Comparison of ENCODE assay signal across 18 mouse cellular contexts in the genomic region with DNA sequence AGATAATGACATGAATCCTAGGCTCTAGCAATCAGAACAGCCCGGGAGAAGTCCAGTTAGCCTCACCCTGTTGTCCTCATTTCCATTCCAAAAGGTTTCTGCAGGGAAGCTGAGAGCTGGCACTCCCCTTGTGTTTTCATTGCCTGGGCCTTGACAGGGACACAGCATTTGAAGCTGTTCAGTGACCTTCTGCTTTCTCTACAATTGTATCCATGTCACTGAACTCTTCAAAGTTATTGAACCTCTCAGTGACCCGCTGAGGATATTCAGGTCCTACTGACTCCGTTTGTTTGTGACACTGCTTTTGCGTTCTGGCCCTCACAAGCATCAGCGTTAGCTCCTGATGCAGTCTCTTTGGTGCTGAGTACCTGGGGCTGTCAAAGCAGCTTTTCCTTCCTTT.
DNase-seq lines count a peak whose midpoint lies in the region; ATAC-seq and TF ChIP-seq lines count a peak whose summit lies in the region.
"Had no signal": no experiment of that assay in that cellular context is flagged by ENCODE, and none has a peak within 500 bp of the region (broad histone marks: within the 10 kb centered on the region; RNA-seq: fewer than 3 reads in every experiment).

No protein-coding gene starts in this region.

- peaks cover 5% of the 10 kb centered on the region; the same call in 1 of the 2 replicates for H3K36me3 ChIP-seq in midbrain, embryonic 12.5 days
- H3K36me3 ChIP-seq in midbrain, embryonic 15.5 days (replicated peaks): no peaks in the 10 kb centered on the region; the same call in 1 of the 2 replicates
- H3K36me3 ChIP-seq in hindbrain, embryonic 13.5 days: peaks cover 18% of the 10 kb centered on the region
- H3K36me3 ChIP-seq in neural tube, embryonic 15.5 days: peaks cover 18% of the 10 kb centered on the region

- no peak overlapping the region for H3K4me3 ChIP-seq in midbrain, embryonic 12.5 days
- no peak overlapping the region for H3K4me3 ChIP-seq in midbrain, embryonic 15.5 days
- no peak overlapping the region for H3K4me3 ChIP-seq in hindbrain, embryonic 13.5 days
- H3K4me3 ChIP-seq in neural tube, embryonic 15.5 days (replicated peaks): no peak overlapping the region
- H3K4me3 ChIP-seq: heart, embryonic 10.5 days had no signal

- no peak for ATAC-seq in midbrain, embryonic 12.5 days (ENCODE audit: low FRiP score, low read depth)
- ATAC-seq in midbrain, embryonic 15.5 days (replicated peaks): no peak
- ATAC-seq in hindbrain, embryonic 13.5 days (ENCODE audit: low FRiP score): no peak
- no peak for ATAC-seq in neural tube, embryonic 15.5 days (ENCODE audit: low FRiP score)
- ATAC-seq: liver, postnatal 0 days had no signal

- TF ChIP-seq POLR2A in brain, embryonic 14.5 days (IDR thresholded peaks at IDR 0.05; ENCODE audit: borderline replicate concordance, extremely low read depth, insufficient read depth, insufficient read length, poor library complexity, severe bottlenecking): no peak

- no peak for TF ChIP-seq CTCF in brain, embryonic 14.5 days (IDR thresholded peaks at IDR 0.05; ENCODE audit: borderline replicate concordance, extremely low read depth, insufficient read depth, insufficient read length)

- peak overlapping the region; percentile 71 for H3K27ac ChIP-seq in midbrain, embryonic 12.5 days (replicated peaks)
- no peak overlapping the region for H3K27ac ChIP-seq in midbrain, embryonic 15.5 days
- peak overlapping the region; percentile 37 for H3K27ac ChIP-seq in hindbrain, embryonic 13.5 days
- H3K27ac ChIP-seq in neural tube, embryonic 15.5 days (replicated peaks): no peak overlapping the region
- H3K27ac ChIP-seq: heart, embryonic 10.5 days had no signal

- WGBS in midbrain, embryonic 12.5 days: 11% methylated on average over 5 of the region's 5 CpGs
- 13% methylated on average over 5 of the region's 5 CpGs for WGBS in midbrain, embryonic 15.5 days
- WGBS in hindbrain, embryonic 13.5 days: 14% methylated on average over 5 of the region's 5 CpGs
- 14% methylated on average over 5 of the region's 5 CpGs for WGBS in neural tube, embryonic 15.5 days

- H3K9ac ChIP-seq in midbrain, embryonic 12.5 days (replicated peaks): no peak overlapping the region
- H3K9ac ChIP-seq in midbrain, embryonic 15.5 days: no peak overlapping the region
- no peak overlapping the region for H3K9ac ChIP-seq in hindbrain, embryonic 13.5 days
- H3K9ac ChIP-seq in neural tube, embryonic 15.5 days (replicated peaks): 0 out of 2 replicates have a peak overlapping the region, but pooled peaks have one; percentile 1
- H3K9ac ChIP-seq: liver, postnatal 0 days had no signal

- no peaks in the 10 kb centered on the region for H3K9me3 ChIP-seq in midbrain, embryonic 12.5 days
- no peaks in the 10 kb centered on the region for H3K9me3 ChIP-seq in midbrain, embryonic 15.5 days
- H3K9me3 ChIP-seq in hindbrain, embryonic 13.5 days: no peaks in the 10 kb centered on the region
- no peaks in the 10 kb centered on the region for H3K9me3 ChIP-seq in neural tube, embryonic 15.5 days (replicated peaks)
- H3K9me3 ChIP-seq: heart, embryonic 10.5 days had no signal

- peak; percentile 55 for DNase-seq in brain, embryonic 14.5 days (ENCODE audit: low read depth)
- no peak for DNase-seq in c-Kit-positive CD71-positive TER-119-positive erythroid progenitor cells, embryonic 14.5 days (ENCODE audit: low spot score)
- DNase-seq in heart, postnatal 36 days: no peak
- no peak for DNase-seq in spleen, adult 18-20 months
- DNase-seq: adrenal gland, postnatal 36 days; cerebellum, adult 9-10 months; gastrocnemius, postnatal 14 days; heart, postnatal 14 days; kidney, adult 9 months; kidney, postnatal 4 days; liver; liver, postnatal 0 days; thymus, adult 18-20 months had no signal

- H3K4me1 ChIP-seq in midbrain, embryonic 12.5 days: peaks cover 24% of the 10 kb centered on the region
- peaks cover 20% of the 10 kb centered on the region for H3K4me1 ChIP-seq in midbrain, embryonic 15.5 days
- H3K4me1 ChIP-seq in hindbrain, embryonic 13.5 days (replicated peaks): peaks cover 20% of the 10 kb centered on the region
- H3K4me1 ChIP-seq in neural tube, embryonic 15.5 days: peaks cover 10% of the 10 kb centered on the region

- H3K4me2 ChIP-seq in midbrain, embryonic 12.5 days (replicated peaks): 0 out of 2 replicates have a peak overlapping the region, but pooled peaks have one; percentile 17
- H3K4me2 ChIP-seq in midbrain, embryonic 15.5 days: no peak overlapping the region
- H3K4me2 ChIP-seq in hindbrain, embryonic 13.5 days: no peak overlapping the region
- H3K4me2 ChIP-seq in neural tube, embryonic 15.5 days: no peak overlapping the region

- intact Hi-C loops in heart, postnatal 36 days (cut with DNase I): no loop called here

- H3K27me3 ChIP-seq in midbrain, embryonic 12.5 days: no peaks in the 10 kb centered on the region
- no peaks in the 10 kb centered on the region for H3K27me3 ChIP-seq in midbrain, embryonic 15.5 days (replicated peaks)
- H3K27me3 ChIP-seq in hindbrain, embryonic 13.5 days: no peaks in the 10 kb centered on the region
- no peaks in the 10 kb centered on the region for H3K27me3 ChIP-seq in neural tube, embryonic 15.5 days (replicated peaks)

Comparison
In these comparisons a context has a peak if more than half of its experiments do, and no peak if none do; other contexts are left out.
1. H3K27ac ChIP-seq: peak in midbrain, embryonic 12.5 days (single experiment) and hindbrain, embryonic 13.5 days (single experiment); none in midbrain, embryonic 15.5 days (single experiment) and neural tube, embryonic 15.5 days (single experiment).